Mouse (Mus musculus) urinary bladder, postnatal 10 days (tissue): Measurements from ENCODE around the gene Abcg4.
"Not testable (repeated sequence)": the region's sequence is repeated elsewhere in the genome, so short reads cannot be mapped to it uniquely, and the experiment has no call there.

Source experiments
- DNase-seq: peaks from one replicate; pipeline ENCODE4 v3.0.0; 2022; ENCODE audit warnings: low spot score

The Abcg4 gene

GRCm38 (mm10) chr9:44319887-44320798, 31.7 kb upstream of the Abcg4 start, which contains the start of gene C2cd2l:
Gene C2cd2l (minus strand): TSS chr9:44320285.
- DNase-seq, result peak; percentile 62

- no peak for DNase-seq
Measured at GRCm38 (mm10) chr9:44319105-44319886, 30.9 kb upstream of the Abcg4 start.

GRCm38 (mm10) chr9:44318826-44319095, 30.3 kb upstream of the Abcg4 start:
- DNase-seq, result no peak

GRCm38 (mm10) chr9:44318076-44318825, 29.8 kb upstream of the Abcg4 start:
- DNase-seq, result no peak

GRCm38 (mm10) chr9:44317452-44317851, 29.0 kb upstream of the Abcg4 start:
- DNase-seq, result no peak

- DNase-seq, result no peak
Measured at GRCm38 (mm10) chr9:44314910-44315309, 26.5 kb upstream of the Abcg4 start.

GRCm38 (mm10) chr9:44314257-44314547, 25.8 kb upstream of the Abcg4 start:
- no peak for DNase-seq

- no peak for DNase-seq
Measured at GRCm38 (mm10) chr9:44313476-44314256, 25.3 kb upstream of the Abcg4 start.

- no peak for DNase-seq
Measured at GRCm38 (mm10) chr9:44311136-44312134, 23.0 kb upstream of the Abcg4 start.

- no peak for DNase-seq
Measured at GRCm38 (mm10) chr9:44310750-44311135, 22.3 kb upstream of the Abcg4 start.

GRCm38 (mm10) chr9:44309756-44310155, 21.3 kb upstream of the Abcg4 start:
- DNase-seq, result no peak

- DNase-seq, result no peak
Measured at GRCm38 (mm10) chr9:44307248-44307647, 18.8 kb upstream of the Abcg4 start.

- DNase-seq, result no peak
Measured at GRCm38 (mm10) chr9:44306532-44306931, 18.1 kb upstream of the Abcg4 start.

- peak; percentile 96 for DNase-seq
Measured at GRCm38 (mm10) chr9:44305466-44306079, 17.2 kb upstream of the Abcg4 start, which contains the start of gene Hinfp. Gene Hinfp (minus strand): TSS chr9:44305671.

GRCm38 (mm10) chr9:44300001-44300400, 11.6 kb upstream of the Abcg4 start:
- not testable (repeated sequence) for DNase-seq

GRCm38 (mm10) chr9:44292490-44292889, 4.1 kb upstream of the Abcg4 start:
- DNase-seq, result no peak

- no peak for DNase-seq
Measured at GRCm38 (mm10) chr9:44288959-44289291, 510 bp upstream of the Abcg4 start.

- DNase-seq, result no peak
Measured at GRCm38 (mm10) chr9:44287401-44288075, 877 bp downstream of the Abcg4 start.

GRCm38 (mm10) chr9:44287003-44287400, 1.4 kb downstream of the Abcg4 start:
- DNase-seq, result no peak
